Mouse (Mus musculus) brown adipose tissue, adult 24 weeks (tissue): Measurements from ENCODE around the gene Ell3. TPM values are rescaled to one million over a fixed set of nuclear protein-coding genes. Genes with fewer than 3 reads are reported as not detected.

Experiments
- polyA plus RNA-seq: library from polyadenylated mRNA; stranded (reverse); fragments of >200 nt; gene quantifications from 2 replicates; pipeline ENCODE4 v1.2.4, GENCODE M21; 2012; ENCODE audit not compliant: missing spikeins, insufficient read depth, insufficient read length

Gene Ell3
- polyA plus RNA-seq, 1 experiment, result not detected

Other genes with a start within 250 kb of the Ell3 start
- gene Trp53bp1, start 172.9 kb downstream of the Ell3 start, polyA plus RNA-seq, result 8.7 and 12.8 TPM in 2 replicates
- 1.2 and 1.5 TPM in 2 replicates for gene Map1a, start 154.7 kb downstream of the Ell3 start, polyA plus RNA-seq
- gene Ppip5k1, start 88.9 kb downstream of the Ell3 start, polyA plus RNA-seq, result 64.8 and 79.2 TPM in 2 replicates
- gene Ckmt1, start 86.6 kb downstream of the Ell3 start, polyA plus RNA-seq, result not detected in 2 replicates
- gene Strc, start 57.1 kb downstream of the Ell3 start, polyA plus RNA-seq, result not detected in 2 replicates
- gene Pdia3, start 30.5 kb downstream of the Ell3 start, polyA plus RNA-seq, result 92.2 and 124 TPM in 2 replicates
- gene Catsper2, start 30.5 kb downstream of the Ell3 start, polyA plus RNA-seq, result 3.6 and 4.5 TPM in 2 replicates
- 562 and 583 TPM in 2 replicates for gene Serf2, start 4.9 kb upstream of the Ell3 start, polyA plus RNA-seq
- gene Hypk, start 9.0 kb upstream of the Ell3 start, polyA plus RNA-seq, result 114 and 117 TPM in 2 replicates
- gene Serinc4, start 12.5 kb upstream of the Ell3 start, polyA plus RNA-seq, result not detected in 2 replicates
- gene Mfap1b, start 29.8 kb upstream of the Ell3 start, polyA plus RNA-seq, result 22.1 and 30.8 TPM in 2 replicates
- 17.5 and 19.3 TPM in 2 replicates for gene Mfap1a, start 62.4 kb upstream of the Ell3 start, polyA plus RNA-seq
- 2.2 and 2.3 TPM in 2 replicates for gene Wdr76, start 62.4 kb upstream of the Ell3 start, polyA plus RNA-seq